Mouse (Mus musculus) spleen, postnatal 10 days (tissue): ENCODE data around the gene Cyp2w1.
"Not testable (repeated sequence)": the region's sequence is repeated elsewhere in the genome, so short reads cannot be mapped to it uniquely, and the experiment has no call there.

Source experiments
- DNase-seq, 2 experiments: peaks; one replicate each; pipeline ENCODE4 v3.0.0; 2021 to 2022; ENCODE audit warnings: low spot score in 2 of 2

Gene Cyp2w1

DNA sequence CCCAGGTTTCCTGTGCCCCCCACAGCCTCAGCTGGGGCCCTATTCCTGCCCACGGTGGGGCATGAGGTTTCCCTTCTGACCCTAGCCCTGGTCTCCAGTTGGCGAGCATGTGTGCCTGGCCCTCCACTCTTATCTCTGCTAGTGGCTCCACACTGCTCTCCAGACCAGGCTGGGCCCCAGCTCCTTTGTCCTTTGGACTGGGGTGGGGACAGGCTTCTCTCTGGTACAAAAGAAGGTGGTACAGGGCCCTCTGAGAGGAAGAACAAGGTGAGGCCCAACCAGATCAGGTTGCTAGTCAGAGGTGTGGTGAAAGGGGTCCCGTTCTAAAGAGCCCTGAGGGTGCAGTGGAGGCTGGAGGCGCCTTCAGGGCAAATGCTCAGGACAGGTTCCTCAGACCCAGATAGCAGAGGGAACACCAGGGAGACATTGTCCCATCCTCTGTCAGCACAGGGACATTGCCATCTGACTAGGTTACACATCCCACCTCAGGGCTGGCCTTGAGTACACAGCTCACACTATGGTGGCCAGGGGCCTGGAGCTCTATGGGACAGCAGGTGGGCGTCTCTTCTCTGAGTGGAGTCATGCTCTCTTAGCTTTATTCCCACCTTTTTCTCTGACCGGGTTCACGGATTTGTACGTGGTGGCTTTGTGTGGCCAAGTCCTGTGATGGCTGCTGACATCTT, 19.7 kb upstream of the Cyp2w1 start:
- DNase-seq, result no peak

DNA sequence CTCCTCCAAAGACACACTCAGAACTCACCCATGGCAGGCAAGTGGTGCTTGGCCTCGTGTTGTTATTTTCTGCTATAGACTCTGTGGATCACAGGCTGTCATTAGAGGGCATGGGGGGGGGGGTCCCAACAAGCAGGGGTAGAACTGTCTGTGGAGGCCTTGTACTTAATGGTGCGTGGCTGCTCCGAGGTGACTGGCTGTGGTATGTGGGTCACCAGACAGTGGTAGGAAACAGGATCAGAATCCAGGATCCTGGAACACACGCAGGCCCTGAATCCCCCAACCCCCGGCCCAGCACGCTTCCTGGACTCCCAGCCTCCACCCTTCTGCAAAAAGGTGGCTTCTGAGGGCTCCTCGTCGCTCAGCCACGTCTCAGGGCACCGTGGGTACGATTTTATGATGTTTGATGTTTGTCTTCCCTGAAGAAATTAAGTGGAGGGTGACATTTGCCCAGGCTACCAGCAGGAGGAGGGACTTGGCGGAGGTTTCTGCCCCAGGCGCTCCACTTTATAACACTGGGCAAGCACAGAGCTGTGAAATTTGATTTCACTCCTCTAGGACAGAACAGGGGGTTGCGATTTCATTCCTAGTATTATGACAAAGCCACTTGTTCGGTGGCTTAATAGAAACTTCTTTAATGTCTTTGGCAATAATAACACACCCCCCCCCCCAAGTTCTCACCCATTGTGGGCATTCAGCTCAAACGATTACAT, 19.0 kb upstream of the Cyp2w1 start:
- DNase-seq, result no peak

DNA sequence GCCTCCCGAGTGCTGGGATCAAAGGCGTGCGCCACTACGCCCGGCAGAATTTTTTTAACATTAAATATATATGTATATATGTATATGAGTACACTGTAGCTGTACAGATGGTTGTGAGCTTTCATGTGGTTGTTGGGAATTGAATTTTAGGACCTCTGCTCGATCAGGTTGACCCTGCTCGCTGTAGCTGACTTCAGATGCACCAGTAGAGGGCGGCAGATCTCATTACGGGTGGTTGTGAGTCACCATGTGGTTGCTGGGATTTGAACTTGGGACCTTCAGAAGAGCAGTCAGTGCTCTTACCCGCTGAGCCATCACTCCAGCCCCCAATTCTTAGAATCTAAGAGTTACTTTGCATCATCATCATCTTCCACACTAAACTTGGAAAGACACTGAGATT, 18.0 kb upstream of the Cyp2w1 start:
- DNase-seq, result not testable (repeated sequence)

DNA sequence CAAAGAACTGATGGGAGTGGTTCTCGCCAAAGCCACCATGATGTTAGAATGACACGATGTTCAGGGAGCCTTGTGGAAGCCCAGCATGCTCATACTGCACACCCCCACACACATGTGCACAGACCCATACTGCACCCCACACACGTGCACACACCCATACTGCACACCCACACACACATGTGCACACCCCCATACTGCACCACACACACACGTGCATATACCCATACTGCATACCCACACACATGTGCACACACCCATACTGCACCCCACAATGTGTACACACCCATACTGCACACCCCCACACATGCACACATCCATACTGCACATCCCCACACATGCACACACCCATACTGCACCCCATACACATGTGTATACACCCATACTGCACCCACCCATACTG, 16.8 kb upstream of the Cyp2w1 start:
- no peak for DNase-seq

DNA sequence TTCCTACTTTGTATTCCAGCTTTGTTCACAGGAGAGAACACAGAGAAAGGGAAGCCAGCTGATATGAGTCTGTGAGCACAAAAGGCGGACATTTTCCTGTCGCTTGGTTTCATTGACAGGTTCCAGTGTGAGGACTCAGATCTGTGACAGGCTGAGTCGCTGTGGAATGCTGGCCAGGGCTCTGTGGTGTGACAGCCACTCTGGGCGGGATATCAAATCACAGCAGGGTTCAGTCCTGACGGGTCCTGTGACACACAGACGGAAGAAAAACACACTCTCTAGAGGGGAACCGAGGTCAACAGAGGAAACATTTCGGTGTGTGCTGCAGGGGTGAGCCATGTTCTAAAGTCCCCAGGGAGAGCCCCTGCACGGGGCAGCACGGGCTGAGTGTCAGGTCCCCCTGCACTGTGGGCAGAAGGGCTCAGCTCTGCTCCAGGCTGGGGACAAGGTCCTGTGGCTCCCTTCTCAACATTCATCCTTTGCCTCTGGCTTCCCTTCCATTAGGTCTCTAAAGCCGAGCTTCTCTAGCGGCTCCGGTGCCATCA, 14.5 kb upstream of the Cyp2w1 start:
- no peak for DNase-seq

DNA sequence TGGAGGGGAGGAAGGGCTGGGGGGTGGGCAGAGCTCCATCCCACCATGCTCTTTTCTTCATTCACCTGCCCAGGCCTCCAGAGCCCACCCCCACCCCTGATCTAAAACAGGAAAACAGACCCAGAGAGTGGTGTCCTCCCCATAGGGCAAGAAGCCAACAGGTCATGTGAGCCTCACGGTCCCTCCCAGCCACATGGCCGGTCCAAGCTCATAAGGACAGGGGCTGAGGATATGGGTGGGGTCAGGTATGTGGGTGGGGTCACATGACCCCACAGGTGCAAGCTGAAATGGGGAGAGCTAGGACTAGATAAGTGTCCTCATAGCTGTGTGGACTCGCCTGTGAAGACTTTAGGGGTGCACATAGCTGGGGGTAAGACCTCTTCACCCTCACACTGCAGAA, 14.0 kb upstream of the Cyp2w1 start:
- no peak for DNase-seq

DNA sequence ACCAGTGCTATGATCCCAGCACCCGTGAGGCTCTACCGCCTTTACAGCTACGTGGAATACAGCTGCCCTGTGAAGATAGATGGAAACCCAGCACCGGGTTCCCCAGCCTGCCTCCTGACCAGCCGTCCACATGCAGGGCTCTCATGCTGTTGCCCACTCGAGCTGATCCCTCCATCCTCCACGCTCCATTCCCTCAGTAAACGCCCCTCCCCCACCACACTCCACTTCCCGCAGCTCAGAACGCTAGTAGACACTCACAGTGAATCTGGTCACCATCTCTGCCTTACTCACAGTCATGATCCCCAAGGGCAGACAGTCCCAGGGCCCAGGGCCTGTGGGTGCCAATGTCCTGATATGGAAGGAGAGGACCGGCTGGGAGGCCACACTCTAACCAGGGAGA, 13.5 kb upstream of the Cyp2w1 start:
- DNase-seq, result no peak

DNA sequence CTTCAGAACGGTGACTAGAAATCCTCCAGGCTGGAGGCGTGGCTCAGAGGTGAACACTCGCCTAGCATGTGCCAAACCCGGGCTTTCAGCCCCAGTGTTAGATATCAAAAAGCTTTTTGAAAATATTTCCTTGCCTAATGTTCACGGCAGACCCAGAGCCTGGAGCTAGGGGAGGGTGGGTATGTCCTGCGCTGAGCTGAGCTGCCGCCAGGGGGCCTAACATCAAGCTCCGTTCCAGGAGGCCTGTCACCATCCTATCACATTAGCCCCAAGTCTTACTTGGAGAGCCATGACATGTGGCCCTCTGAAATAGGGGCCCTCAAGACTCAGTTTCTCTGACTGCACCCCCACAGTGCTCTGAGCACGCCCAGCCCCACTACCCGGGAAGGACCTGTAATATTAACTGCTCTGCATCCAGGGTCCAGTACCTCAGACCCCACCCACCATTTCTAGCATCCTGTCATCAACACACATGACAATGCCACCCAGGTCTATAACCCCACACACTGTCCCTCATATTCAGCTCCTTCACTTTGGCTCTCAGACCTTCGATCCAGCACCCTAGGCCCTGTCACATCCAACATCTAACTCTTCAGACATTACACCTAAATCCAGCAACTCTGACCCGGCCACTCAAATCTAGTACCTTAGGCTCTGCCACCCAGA, 8.3 kb upstream of the Cyp2w1 start:
- DNase-seq, result peak; percentile 77 to 90

DNA sequence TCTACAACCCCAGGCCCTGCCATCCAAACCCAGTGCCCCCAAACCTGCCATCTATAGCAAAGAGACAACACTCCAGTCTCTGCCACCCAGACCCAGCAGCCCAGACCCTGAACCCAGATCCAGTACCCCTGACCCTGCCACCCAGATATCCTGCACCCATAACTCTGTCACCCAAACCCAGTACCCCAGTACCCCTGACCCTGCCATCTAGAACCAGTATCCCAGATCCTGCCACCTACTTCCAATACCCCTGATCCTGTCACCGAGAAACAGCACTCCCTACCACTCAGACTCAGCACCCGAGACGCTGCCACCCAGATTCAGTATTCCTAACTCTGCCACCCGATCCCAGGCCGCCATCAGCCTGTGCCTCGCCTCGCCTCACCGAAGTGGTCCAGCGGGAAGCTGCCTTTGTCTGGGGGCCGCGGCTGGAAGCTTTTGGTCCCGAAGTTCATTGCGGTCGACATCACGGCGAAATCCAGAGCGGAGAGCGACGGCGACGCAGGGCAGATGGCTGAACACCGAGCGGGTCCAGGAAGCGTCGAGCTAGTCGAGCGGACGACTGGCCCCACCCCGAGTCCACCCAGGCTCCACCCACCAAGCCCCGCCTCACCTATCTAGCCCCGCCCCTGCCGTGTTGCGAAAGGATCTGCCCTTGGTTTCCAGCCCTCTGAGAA, 7.6 kb upstream of the Cyp2w1 start:
- DNase-seq, result peak; percentile 96 to 99

DNA sequence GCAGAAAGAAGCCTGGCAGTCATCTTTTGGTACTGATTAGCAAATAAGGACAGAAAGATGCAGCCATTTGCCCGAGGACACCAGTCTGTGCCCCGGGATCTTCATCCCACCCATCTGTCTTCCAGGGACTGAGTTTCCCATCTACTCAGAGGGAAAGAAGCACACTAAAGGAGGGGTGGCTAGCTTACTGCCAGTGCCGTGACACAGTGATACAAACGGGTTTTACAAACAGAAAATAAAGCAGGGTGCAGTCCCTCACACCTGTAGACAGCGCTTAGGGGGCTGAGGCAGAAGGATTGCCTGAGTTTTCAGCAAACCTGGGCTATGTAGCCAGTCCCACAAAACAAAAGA, 7.1 kb upstream of the Cyp2w1 start:
- DNase-seq, result no peak

DNA sequence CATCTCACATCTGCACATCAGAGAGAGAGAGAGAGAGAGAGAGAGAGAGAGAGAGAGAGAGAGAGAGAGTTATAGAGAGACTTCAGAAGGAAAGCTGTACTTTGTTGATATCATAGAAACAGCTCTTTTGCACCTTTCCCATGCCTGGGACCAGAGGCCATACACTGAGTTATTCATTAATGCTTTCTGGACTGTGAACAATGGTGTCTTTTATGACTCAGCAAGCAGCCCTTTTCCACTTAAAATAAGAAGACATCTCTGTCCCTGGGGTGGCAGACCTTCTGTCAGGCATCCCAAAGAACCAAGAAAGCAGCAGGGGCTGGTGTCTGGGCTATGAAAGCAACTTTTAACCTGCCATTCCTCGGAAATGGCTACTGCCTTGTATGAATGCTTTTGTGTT, 5.2 kb upstream of the Cyp2w1 start:
- DNase-seq, result no peak

DNA sequence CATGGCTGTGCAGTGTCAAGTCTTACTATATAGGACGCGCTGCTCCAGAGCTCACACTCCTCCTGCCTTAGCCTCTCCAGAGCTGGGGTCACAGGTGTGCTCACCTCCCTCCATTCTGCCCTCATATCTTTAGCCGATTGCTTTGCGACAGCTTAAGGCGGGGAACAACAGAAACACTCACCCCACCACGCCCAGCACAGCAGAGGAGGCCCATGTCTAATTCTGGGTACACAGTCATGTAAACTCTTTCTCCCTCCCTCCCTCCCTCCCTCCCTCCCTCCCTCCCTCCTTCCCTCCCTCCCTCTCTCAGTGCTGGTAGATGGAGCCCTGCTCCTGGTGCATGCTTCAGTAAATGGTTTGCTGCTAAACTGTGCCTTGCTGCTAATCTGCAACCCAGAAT, 2.7 kb upstream of the Cyp2w1 start:
- no peak for DNase-seq

DNA sequence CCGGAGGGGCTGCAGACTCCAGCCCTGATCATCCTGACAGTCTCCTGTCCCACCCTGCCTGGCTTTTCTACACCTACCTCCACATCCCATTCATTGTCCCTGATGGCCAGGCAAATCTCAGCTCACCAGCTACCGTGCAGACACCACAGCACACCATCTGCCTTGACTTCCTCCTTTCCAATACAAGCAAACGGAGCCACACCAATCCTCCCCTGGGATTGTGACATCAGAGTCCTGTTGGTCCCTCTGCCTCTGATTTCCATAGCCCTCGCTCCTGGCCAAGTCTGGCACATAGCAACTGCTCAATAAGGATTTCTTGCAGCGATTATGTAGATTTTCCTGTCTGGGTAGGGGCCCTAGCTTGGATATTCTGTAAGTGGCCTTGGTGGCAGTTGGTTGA, 1.3 kb upstream of the Cyp2w1 start, which contains the start of gene Cox19:
Cox19 (minus strand) TSS at position 285 of the 400 bp plus-strand sequence.
- DNase-seq, result no peak

DNA sequence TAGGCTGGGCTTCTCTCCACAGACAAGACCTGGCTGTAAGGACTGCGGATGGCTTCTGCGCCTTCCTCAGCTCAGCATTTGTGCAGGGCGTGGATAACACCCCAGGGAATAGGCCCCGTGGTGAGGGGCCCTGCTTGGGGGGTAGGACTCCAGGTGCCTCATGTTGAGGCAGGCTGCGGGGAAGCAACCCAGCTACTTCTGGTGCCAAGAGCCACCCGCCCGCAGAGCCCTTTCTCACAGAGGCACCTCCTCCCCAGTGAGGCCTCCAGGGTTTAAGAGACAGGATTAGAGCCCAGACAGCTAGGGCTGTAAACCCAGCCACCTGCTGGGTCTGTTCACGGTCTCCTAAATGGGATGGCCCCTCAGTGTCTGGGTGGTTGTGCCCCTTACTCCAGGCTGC, 789 bp upstream of the Cyp2w1 start:
- DNase-seq, result no peak

DNA sequence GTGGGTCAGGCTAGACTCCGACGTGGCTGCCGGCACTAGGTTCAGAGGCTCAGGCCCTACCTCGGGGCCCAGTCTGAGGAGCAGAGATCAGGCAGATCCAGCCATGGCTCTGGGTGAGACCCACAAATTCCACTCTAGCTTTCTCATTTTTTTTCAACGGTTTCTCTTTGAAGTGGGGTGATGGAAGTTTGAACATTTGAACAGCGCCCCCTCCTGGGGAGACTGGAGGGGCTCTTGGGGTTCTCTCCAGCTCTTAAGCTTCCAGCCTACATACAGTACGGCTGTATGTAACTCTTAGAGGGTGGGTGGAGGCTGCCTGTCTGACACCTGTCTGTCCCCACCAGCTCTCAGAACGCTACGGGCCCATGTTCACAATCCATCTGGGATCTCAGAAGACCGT, 1.1 kb downstream of the Cyp2w1 start:
- DNase-seq, result peak in 1 of 2 experiments; percentile 79

DNA sequence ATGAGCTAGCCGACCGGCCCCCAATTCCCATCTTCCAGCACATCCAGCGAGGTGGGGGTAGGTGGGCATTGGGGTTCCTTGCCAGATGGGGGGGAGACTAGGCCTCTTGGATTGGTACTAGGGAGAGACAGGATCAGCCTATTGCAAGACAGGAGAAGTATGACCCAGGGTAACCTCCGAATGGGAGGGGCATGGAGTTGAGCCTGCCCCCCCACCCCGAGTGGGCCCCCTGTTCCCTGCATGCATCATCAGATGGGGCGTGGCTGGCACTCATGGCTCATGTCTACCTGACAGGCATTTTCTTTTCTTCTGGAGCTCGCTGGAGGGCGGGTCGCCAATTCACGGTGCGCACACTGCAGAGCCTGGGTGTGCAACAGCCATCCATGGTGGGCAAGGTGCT, 1.5 kb downstream of the Cyp2w1 start:
- no peak for DNase-seq

DNA sequence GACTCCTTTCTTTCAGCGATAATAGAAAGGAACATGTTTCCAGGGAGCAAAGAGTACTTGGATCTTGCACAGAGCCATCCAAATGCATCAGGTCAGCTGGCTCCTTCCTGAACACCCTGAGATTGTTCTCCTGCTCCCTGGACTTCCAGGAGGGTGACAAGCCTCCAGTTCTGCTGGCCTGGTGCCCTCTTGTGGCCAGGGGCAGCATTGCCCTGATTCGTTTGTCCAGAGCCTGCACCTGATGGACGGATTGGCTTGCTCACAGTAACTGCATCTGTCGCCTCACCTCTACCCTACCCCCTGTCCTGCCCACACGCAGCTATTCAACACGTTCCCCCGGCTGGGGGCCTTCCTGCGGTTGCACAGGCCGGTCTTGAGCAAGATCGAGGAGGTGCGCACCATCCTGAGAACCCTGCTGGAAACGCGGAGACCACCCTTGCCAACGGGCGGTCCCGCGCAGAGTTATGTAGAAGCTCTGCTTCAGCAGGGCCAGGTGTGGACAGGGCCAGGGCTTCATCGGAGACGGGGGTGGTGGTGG, 2.9 kb downstream of the Cyp2w1 start:
- peak; percentile 77 to 85 for DNase-seq

DNA sequence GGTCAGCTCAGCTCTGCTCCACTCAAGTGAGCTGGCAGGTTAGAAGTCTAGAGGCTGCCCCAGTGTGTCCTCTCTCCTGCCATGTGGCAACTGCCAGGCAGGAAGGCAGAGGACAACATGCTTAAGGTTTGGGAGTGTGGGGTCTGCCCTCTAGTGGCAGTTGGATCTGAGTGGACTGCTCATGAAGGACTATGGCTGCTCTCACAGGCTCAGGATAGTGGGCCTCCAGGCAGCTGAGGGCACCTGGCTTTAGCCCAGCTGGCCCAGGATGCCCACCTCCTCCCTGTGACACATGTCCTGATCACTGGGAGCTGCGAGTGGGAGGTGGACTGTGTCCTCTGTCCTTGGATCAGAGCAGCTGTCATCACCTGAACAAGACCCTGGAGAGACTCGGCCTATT, 6.2 kb downstream of the Cyp2w1 start:
- peak in 1 of 2 experiments; percentile 68 for DNase-seq

DNA sequence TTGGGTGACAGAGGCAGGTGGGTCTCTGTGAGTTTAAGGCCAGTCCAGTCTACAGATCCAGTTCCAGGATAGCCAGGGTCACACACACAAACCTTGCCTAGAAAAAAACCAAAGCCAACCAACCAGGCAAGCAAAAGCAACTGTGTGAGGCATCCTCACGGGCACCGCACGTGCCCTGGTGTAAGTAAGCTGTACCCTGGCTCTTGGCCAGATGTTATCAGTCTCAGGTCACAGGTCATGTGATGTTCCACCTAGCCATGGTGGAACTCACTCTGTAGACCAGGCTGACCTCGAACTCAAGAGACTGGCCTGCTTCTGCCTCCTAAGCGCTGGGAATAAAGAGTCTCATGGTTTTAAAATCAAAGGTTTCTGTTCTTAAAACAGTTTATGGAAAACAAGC, 6.8 kb downstream of the Cyp2w1 start:
- no peak for DNase-seq

DNA sequence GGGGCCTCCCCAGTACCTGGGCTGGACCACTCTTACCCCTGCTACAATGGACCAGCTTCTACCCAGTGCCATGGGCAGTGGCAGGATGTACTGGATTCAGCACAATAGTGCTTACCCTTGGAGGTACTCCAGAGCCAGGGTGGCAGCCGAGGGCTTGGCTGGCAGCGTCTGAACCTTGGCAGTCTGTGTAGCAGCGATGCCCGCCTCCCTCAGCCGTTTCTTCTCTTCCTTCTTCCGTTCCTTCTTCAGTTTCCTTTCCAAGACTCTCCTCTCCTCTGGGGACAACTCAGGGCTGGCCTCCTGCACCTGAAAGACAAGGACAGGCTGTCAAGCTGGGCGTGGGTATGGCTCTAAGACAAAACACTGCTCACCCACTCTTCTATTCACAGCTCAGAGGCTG, 11.4 kb downstream of the Cyp2w1 start:
- no peak for DNase-seq

DNA sequence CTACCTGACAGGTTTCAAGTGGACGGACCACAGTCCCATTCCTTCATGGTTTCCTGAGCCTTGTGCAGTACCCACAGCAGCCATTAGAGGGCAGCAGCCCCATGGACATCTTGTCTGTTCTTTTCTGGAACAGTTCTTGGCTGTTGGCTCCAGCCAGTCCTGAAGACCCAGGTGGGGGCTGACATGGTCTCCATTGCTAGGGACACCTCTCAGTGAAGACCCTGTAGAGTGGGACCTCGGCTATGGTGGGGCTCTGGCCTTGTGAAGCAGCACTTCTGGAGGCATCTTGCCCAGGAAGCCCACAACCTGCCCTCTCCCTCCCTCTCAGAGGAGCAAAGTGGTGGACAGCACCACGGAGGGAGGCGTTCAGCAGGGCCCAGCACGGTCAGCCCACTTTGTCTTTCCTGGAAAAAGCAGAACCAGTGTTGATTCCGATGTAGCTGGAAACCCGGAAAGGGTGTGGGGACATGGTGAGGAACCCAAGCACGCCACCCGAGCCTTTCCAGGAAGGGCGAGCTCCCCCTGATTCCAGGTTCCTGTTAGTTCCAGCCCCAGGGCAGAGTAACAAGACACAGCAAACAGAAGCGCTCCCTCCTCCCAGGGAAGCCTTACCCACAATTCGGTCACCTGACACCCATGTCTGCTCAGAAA, 12.0 kb downstream of the Cyp2w1 start:
- DNase-seq, result peak; percentile 94 to 95
